Mouse (Mus musculus) thymus, postnatal 4 days (tissue): ENCODE measurements around the gene Mctp1.

ENCODE experiments used
- DNase-seq: peaks from one replicate; pipeline ENCODE4 v3.0.0; 2021

The Mctp1 gene

DNA sequence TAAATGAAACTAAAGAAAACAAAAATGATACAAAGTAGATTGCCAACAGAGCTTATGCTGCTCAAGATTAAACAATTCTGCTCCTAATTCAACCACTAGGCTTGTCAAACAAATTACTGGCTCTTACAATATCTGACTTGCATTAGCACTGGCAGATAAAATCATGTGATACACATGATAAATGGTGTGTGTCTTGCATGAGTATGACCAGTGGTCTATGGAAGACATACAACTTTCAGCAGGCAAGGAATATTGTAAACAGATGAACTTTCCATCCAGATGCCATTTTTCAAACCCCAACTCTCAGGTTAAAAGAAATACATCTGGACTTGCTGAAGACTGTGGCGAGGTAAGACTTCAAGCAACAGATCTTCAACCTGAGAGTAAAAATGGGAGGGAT lies 619.3 kb downstream of the Mctp1 start:
- no peak for DNase-seq

DNA sequence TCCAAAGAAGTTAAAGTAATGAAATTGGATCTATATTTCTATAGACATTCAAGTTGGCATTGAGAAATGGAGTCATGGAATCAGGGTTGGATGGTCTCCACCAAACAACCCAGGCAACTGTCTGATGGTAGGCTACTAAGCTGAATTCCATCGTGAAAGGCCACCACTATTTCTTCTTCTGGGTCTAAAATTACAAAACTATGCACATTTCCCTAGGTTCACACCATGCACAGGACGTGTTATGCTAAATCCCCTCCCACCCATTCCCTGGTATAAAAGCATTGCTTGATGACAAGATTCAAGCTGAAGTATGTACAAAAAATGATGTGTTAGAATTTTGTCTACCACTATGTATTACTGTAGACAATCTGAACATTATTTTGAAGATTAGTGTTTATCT lies 634.5 kb downstream of the Mctp1 start:
- DNase-seq: no peak

DNA sequence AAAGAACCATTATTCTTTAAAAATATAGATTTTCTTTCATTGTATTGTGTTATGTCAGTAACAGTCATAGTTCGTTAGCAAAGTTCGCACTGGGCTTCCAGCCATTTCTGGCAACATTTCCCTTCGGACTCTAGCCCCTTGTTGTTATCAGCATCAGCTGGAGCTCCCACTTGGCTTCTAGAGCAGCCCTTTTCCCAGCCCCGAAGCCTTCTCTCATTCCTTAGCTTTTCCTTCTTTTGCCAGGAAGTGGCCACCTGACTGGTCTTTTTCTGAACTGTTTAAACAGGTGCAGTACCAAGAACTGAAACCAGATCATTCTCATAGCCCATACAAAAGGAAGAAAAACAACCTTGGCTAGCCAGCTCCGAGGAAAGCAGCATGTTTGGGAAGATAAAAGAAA lies 645.3 kb downstream of the Mctp1 start:
- no peak for DNase-seq

DNA sequence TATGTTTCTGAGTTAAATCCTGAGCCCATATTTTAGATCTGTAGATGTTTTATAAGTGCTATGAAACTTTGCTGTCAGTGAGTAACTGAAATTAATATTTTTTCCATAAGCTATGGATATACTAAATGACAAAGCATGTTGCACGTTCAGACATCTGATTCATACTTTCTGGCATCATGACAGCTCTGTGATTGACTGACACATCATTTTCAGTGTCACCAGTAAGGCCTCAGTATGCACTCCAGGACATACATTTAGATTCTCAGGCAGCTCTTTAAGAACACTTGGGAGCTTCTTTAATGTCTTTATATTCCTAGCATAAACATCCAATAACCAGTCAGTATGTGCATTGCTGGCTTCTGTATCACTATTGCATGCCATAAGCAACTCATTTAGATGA lies 659.0 kb downstream of the Mctp1 start:
- no peak for DNase-seq

DNA sequence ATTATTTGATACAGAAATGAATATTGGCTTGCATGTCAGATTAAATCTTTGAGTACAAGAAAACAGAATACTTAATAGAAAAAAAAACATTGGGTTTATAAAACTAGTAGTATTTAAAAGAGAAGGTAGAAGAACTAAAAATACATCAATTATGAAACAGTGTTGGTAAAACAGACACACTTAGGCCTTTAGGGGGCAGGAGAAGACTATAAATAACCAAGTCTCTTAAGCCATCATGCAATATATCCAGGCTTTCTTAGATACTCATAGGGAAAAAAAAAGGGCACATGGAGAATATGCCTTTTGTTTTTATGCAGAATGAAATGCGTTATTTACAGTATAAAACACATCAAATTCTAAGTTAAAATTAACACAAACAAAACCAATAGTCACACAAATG lies 661.0 kb downstream of the Mctp1 start:
- no peak for DNase-seq

DNA sequence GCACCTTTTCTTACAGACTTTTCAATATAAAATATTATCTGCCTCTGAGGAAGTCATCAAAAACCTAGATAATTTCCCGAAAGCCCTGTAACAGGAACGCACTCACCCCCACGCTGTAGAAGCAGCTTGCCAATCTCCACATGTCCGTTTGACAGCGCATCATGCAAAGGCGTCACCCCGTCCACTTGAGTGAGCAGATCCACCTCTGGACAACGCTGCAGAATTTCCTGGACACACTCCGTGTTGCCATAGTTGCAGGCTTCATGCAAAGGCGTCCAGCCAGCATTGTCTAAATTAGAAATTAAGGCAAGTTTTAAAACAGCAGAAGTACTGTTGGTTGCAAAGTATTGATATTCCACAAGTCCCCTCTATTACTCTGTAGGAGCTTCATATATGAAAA lies 662.1 kb downstream of the Mctp1 start:
- no peak for DNase-seq

DNA sequence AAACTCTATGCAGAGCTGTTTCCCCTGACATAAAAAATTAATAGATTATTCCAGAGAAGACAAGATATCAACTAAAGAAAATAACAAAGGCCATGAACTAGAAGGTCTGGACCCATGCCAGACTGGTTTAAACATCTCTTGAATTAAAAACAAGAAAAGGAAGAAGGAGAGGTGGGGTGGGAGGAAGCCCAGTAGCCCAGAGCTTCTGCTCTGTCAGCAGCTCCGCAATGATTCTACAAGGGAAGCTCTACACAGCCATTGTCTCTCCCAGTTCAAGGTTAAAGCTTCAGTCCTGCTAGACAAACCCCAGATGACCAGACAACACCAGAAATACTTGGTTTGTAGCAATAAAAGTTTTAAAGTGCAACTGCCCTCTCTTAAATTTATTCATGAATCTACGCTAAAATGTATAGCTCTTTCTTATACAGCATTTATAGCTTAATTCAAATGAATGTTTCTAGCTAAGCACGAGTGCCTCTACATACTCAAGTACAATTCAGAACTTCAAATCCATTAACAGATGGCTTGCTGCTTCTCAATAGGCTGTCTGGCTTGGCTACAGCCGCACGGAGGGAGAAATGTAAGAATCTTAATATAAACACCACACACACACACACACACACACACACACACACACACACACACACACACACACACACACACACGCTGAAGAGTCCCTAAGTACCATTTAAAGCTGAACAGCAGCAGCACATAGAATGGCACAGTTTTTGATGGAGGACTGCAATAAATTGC lies 663.0 kb downstream of the Mctp1 start:
- DNase-seq: no peak

DNA sequence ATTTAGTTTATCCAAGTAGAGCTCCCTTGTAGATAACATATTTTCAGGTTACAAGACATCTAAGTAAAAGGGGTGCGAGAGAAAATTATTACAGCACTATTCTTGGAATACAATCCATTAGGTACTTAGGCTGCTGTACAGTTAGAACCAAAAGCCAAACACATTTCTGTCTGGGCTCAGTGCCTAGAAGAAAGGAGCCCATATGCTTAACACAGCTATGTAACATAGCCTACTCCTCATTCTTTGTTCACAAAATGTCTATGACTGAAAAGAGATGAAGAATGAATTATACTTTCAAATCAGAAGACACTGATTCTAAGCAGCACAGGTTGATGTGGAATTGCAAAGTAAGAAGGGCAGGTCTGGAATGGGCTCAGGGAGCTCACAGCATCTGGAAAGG lies 664.1 kb downstream of the Mctp1 start:
- no peak for DNase-seq

DNA sequence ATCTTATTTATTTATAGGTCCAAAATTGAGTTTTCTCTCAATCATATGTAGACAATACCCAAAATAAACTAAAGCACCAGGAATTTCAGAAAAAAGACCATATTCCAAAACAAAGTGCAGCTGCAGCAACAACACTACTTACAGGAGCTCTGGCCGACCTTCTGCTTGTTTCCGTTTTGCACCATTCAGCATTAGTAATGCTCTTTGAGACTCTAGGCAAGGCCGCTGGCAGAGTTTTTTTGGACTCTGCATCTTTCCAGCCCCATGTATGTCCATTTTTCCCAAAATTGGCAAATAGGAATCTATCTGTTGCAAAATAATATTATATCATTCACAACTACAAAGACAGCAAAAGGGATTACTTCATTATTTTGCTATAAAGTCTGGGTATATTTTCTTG lies 665.4 kb downstream of the Mctp1 start:
- no peak for DNase-seq

DNA sequence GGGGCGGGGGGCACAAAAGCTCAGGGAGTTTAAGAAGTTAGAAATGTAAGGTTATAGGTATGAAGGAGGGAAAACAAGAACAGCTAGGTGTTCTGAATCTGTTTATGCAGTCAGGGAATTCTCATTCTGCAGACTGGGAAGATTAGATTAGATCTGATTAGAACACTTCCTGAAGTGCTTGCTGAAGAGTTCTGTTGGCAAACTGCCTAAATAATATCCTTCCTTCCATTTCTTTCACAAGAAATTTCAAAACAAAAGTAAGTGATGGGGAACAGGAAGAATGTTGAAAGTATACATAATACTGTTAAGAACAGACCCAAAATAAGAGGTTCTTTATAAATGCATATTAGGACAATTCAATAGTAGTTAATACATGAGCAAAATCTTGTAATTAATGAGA lies 678.9 kb downstream of the Mctp1 start:
- DNase-seq: no peak

DNA sequence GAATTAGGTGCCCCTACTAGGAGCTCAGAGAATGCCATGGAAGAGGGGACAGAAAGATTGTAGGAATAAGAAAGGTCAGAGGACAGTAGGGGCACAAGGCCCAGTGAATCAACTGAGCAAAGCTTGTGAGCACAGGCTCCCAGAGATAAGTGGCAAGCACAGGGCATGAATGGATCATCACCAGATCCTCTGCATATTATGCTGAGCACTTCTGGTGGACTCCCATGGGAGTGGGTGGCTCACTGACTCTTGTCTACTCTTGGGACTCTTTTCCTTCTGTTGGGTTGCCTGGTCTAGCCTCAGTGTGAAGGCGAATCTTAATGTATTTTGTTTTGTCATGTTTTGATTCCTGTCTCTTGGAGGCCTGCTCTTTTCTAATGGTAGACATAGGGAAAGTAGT lies 684.5 kb downstream of the Mctp1 start:
- DNase-seq: no peak

DNA sequence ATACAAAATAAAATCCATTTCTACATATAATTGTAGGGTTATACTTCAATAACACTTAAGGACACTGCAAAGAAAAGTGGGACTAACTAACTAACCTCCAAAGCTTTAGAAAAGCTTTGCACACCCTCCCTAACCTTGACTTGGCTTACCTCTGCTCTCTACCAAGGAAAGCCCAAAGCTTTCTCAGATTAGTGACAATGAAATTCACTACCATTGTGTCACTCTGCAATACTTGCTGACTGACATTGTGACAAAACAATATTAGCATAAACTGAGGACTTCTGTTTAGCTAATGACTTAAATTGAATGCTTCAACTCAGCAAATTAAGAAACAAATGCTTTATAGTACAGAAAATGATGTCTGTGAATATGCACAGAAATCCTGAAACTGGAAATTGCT lies 687.7 kb downstream of the Mctp1 start:
- no peak for DNase-seq
